Mouse (Mus musculus) spleen, adult 2 months (tissue): ENCODE results near the gene Chek2. TPM values are rescaled to one million over a fixed set of nuclear protein-coding genes. Genes with fewer than 3 reads are reported as not detected.
A peak's percentile ranks its signal among the peaks of the same experiment; 100 is the strongest.
"Not testable (repeated sequence)": the region's sequence is repeated elsewhere in the genome, so short reads cannot be mapped to it uniquely, and the experiment has no call there.

ENCODE experiments used
- DNase-seq, 2 experiments: peaks; one replicate each; pipeline versions ENCODE4 v3.0.0 to v3.0.0-alpha.2; 2012 to 2021; ENCODE audit warnings: low spot score in 2 of 2, low read depth in 1 of 2
- H3K27ac ChIP-seq: fragments of 200-500 bp; 2 replicates; pipeline ENCODE4 v1.5.1; 2012; ENCODE audit warnings: low read length, inconsistent platforms; ENCODE audit not compliant: insufficient read depth
- H3K27me3 ChIP-seq: fragments of 200-500 bp; 2 replicates; pipeline ENCODE4 v1.6.1; 2012; ENCODE audit warnings: mild to moderate bottlenecking, moderate library complexity, low read length, inconsistent platforms; ENCODE audit not compliant: control insufficient read depth, insufficient read depth
- H3K36me3 ChIP-seq: fragments of 200-500 bp; 2 replicates; pipeline ENCODE4 v1.6.1; 2012; ENCODE audit warnings: mild to moderate bottlenecking, low read length, inconsistent platforms; ENCODE audit not compliant: control insufficient read depth, insufficient read depth
- H3K4me1 ChIP-seq: fragments of 200-500 bp; 2 replicates; pipeline ENCODE4 v1.6.1; 2011; ENCODE audit warnings: inconsistent platforms; ENCODE audit not compliant: control insufficient read depth, insufficient read depth, insufficient read length
- H3K4me3 ChIP-seq: fragments of 200-500 bp; 2 replicates; pipeline ENCODE4 v1.5.1; 2011; ENCODE audit warnings: mild to moderate bottlenecking, inconsistent platforms; ENCODE audit not compliant: insufficient read depth, insufficient read length; ENCODE audit errors: extremely low read depth
- CTCF ChIP-seq: fragments of 200-500 bp; IDR thresholded peaks from 2 replicates; pipeline ENCODE4 v1.5.1; 2011; ENCODE audit warnings: mild to moderate bottlenecking, inconsistent platforms; ENCODE audit not compliant: insufficient read depth, insufficient read length, insufficient replicate concordance; ENCODE audit errors: extremely low read depth
- POLR2A ChIP-seq: fragments of 200-500 bp; IDR thresholded peaks from 2 replicates; pipeline ENCODE4 v1.6.1; 2011; ENCODE audit warnings: low read depth, low read length, inconsistent platforms
- WGBS: fragments of 180-500 bp; shearing (Covaris S2); methylation state at CpG from one replicate; pipeline ENCODE4 v1.1.7; 2018; 5-methylcytosine and 5-hydroxymethylcytosine counted together
- polyA plus RNA-seq: library from polyadenylated mRNA; depleted of rRNA; stranded (reverse); fragments of >200 nt; gene quantifications from 2 replicates; pipeline ENCODE4 v1.2.3, GENCODE M21; 2012

Gene Chek2
- polyA plus RNA-seq, 1 experiment, result 6.7 TPM

- WGBS, result 2% methylated on average over 77 of the region's 80 CpGs
- peaks cover 14% of the 10 kb centered on the region for H3K4me1 ChIP-seq
- DNase-seq, result peak; percentile 97 to 100
- peak within 1 kb of the TSS; percentile 65 for H3K27ac ChIP-seq
- TF ChIP-seq CTCF (no peak), POLR2A (peak; percentile 86)
- H3K36me3 ChIP-seq, result no peaks in the 10 kb centered on the region
- H3K27me3 ChIP-seq, result no peaks in the 10 kb centered on the region
- peak within 1 kb of the TSS; percentile 93 for H3K4me3 ChIP-seq
Measured at GRCm38 (mm10) chr5:110809667-110810325, 30.0 kb upstream of the Chek2 start, which contains the start of gene Ulk1. Gene Ulk1, minus strand, starts transcription at chr5:110810097.

- Histone ChIP-seq H3K36me3 (peaks cover 3% of the 10 kb centered on the region; the same call in 1 of the 2 replicates), H3K27me3 (no peaks in the 10 kb centered on the region), H3K4me3 (no peak overlapping the region), H3K27ac (no peak overlapping the region), H3K4me1 (no peaks in the 10 kb centered on the region)
- WGBS, result 90% methylated on average over 4 of the region's 4 CpGs
- no peak for DNase-seq
- TF ChIP-seq POLR2A (no peak), CTCF (no peak)
Measured at GRCm38 (mm10) chr5:110824421-110824820, 15.4 kb upstream of the Chek2 start.

GRCm38 (mm10) chr5:110826781-110827495 lies 12.8 kb upstream of the Chek2 start:
- peaks cover 8% of the 10 kb centered on the region for H3K36me3 ChIP-seq
- no peak for TF ChIP-seq CTCF
- TF ChIP-seq POLR2A, result no peak
- no peaks in the 10 kb centered on the region for H3K27me3 ChIP-seq
- 90% methylated on average over 8 of the region's 8 CpGs for WGBS
- no peak overlapping the region for H3K27ac ChIP-seq
- DNase-seq, result no peak
- no peaks in the 10 kb centered on the region for H3K4me1 ChIP-seq
- H3K4me3 ChIP-seq, result no peak overlapping the region

- no peaks in the 10 kb centered on the region for H3K4me1 ChIP-seq
- TF ChIP-seq CTCF (no peak), POLR2A (no peak)
- 85% methylated on average over 5 of the region's 5 CpGs for WGBS
- H3K27me3 ChIP-seq, result no peaks in the 10 kb centered on the region
- no peak overlapping the region for H3K27ac ChIP-seq
- no peak for DNase-seq
- peaks cover 8% of the 10 kb centered on the region for H3K36me3 ChIP-seq
- H3K4me3 ChIP-seq, result no peak overlapping the region
Measured at GRCm38 (mm10) chr5:110827576-110827975, 12.2 kb upstream of the Chek2 start.

- no peak for DNase-seq
- 91% methylated on average over 5 of the region's 5 CpGs for WGBS
- Histone ChIP-seq H3K27ac (no peak overlapping the region), H3K36me3 (peaks cover 13% of the 10 kb centered on the region), H3K4me3 (no peak overlapping the region), H3K27me3 (no peaks in the 10 kb centered on the region), H3K4me1 (no peaks in the 10 kb centered on the region)
- no peak for TF ChIP-seq CTCF
- TF ChIP-seq POLR2A, result no peak
Measured at GRCm38 (mm10) chr5:110831036-110831720, 8.6 kb upstream of the Chek2 start.

GRCm38 (mm10) chr5:110835959-110836358 lies 3.8 kb upstream of the Chek2 start:
- TF ChIP-seq POLR2A (no peak), CTCF (peak; percentile 35; the same call in 1 of the 2 replicates)
- Histone ChIP-seq H3K27me3 (no peaks in the 10 kb centered on the region), H3K4me3 (no peak overlapping the region), H3K36me3 (peaks cover 5% of the 10 kb centered on the region), H3K27ac (peak overlapping the region; percentile 8; the same call in 1 of the 2 replicates), H3K4me1 (no peaks in the 10 kb centered on the region)
- WGBS, result 42% methylated on average over 3 of the region's 3 CpGs
- peak in 1 of 2 experiments; percentile 8 for DNase-seq

- not testable (repeated sequence) for H3K36me3 ChIP-seq, H3K4me3 ChIP-seq, DNase-seq, H3K27me3 ChIP-seq, H3K4me1 ChIP-seq, H3K27ac ChIP-seq
- 91% methylated on average over 5 of the region's 5 CpGs for WGBS
Measured at GRCm38 (mm10) chr5:110838016-110838415, 1.8 kb upstream of the Chek2 start.
